Mouse (Mus musculus) mesoderm, embryonic 11.5 days (tissue): ENCODE data around the gene Ak9.
"Not testable (repeated sequence)": the region's sequence is repeated elsewhere in the genome, so short reads cannot be mapped to it uniquely, and the experiment has no call there.

ENCODE experiments used
- DNase-seq: peaks from one replicate; pipeline ENCODE4 v3.0.0-alpha.2; 2012; ENCODE audit warnings: low read depth, low spot score

Ak9 gene

GRCm38 (mm10) chr10:41332533-41333043, 28.8 kb downstream of the Ak9 start:
- no peak for DNase-seq

DNA sequence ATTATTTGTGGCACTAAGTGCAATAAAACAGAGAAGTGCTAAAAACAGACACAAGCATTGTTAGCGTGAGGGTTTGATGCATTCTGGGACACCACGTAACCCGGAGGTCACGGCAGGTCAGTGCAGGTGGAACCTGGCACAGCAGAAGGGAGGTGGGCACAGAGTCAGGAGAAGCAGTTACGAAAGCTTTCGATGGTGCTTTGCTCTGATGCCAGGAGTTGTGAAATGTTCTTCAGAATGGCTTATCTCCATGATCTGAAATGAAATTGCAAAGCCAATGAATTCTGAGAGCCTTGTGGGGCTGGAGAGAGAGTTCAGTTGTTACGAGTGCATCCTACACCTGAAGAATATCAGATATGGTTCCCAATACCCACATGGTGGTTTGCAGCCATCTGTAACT, 37.6 kb downstream of the Ak9 start:
- no peak for DNase-seq

DNA sequence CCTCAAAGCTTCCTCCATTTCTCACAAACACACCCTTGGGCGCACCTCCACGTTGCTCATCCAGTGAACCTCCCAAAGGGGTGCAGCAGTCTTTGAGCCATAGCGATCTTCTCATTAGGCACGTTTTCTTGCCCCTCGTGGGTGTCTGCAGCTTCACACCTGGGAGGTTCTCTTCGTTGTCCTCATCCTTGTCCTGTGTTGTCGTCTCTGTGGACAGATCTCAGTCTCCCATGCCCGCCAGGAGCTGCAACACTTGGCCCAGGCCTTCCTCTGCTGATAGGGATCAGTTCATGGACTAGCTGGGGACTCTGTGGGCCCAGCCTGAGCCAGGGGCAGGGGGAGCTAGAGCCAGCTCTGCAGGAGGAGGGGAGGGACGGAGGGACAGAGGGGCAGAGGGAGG, 61.3 kb downstream of the Ak9 start:
- DNase-seq, result no peak

- DNase-seq, result no peak
Measured at GRCm38 (mm10) chr10:41380466-41380865, 76.7 kb downstream of the Ak9 start.

DNA sequence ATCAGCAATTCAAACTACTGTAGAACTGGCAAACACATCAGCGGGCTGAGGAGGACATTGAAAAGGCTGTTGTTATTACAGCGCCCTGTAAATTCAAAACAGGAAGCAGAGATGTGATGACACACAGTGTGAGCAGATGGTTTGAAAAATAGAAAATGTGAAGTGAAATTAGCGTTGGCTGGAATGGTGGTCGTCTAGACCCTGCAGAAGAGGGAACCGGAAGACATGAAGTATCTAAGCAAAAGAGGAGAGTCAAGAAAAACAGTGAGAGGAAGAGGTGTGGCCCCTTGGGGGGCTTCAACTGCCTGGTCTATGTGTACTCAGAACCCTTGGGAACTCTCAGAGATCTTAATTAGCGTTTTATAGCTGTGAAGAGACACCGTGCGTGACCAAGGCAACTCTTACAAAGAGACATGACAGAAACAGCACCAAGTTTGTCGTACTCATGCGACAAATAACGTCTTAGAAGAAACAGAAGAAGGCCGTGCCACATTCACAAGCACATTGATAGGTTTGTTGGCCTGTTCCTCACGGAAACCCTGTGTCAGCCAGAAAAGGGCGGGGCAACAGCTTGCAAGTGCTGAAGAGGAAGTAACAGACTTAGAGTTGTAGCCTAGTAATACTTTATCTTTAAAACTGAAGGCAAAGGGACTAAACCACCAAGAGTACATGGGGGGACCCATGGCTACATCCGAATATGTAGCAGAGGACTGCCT, 81.9 kb downstream of the Ak9 start:
- no peak for DNase-seq

- peak; percentile 7 for DNase-seq
Measured at GRCm38 (mm10) chr10:41393555-41393954, 89.8 kb downstream of the Ak9 start.

- no peak for DNase-seq
Measured at GRCm38 (mm10) chr10:41401097-41401496, 97.3 kb downstream of the Ak9 start.

- no peak for DNase-seq
Measured at GRCm38 (mm10) chr10:41403364-41403763, 99.6 kb downstream of the Ak9 start.

DNA sequence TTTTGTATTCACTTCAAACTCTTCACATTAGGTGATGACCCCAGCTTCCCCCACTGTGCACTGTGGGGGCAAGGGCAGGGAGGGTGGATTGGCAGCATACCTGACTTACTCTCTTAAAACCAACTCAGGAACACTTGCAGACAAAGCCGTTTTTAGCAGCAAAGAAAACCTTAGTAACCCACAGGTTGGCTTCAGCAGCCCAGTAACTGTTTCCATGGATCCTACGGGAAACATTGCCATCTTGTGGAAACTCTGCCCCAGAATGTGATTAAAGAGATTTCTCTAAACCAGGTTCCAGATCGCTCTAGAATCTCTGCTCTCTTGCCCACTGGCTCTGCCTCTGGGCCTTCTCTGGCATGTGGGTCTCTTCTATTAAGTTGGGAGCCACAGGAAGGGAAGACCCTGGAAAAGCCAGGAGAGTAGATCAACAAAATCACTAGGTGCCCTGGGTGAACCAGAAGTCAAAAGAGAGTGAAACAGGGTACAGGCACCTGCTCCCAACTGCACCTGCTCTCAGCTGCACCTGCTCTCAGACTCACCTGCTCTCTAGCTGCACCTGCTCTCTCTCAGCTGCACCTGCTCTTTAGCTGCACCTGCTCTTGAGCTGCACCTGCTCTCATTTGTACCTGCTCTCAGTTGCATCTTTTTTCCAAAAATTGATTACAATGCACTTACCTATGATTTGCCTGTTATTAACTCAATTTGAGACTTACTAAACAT, 100.3 kb downstream of the Ak9 start:
- DNase-seq, result no peak

DNA sequence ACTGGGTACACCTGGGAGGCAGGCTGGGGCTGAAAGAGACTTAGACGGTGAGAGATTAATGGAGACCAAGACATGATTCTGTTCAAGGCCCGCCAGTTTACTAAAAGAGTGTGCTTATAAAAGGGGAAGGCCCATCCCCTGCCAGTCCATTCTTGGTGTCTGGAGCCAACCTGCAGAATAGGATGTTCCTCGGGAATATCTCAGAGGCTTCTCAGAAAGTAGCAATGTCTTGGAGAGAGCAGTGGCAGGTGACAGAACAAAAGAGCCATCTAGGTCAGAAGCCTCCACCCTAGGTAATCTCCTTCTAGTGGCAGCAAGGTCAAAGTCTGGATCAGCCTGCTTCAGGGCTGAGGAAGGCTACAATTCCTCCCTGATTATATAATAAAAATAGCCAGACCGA, 106.4 kb downstream of the Ak9 start:
- DNase-seq, result not testable (repeated sequence)

- DNase-seq, result not testable (repeated sequence)
Measured at GRCm38 (mm10) chr10:41410821-41411220, 107.0 kb downstream of the Ak9 start.

DNA sequence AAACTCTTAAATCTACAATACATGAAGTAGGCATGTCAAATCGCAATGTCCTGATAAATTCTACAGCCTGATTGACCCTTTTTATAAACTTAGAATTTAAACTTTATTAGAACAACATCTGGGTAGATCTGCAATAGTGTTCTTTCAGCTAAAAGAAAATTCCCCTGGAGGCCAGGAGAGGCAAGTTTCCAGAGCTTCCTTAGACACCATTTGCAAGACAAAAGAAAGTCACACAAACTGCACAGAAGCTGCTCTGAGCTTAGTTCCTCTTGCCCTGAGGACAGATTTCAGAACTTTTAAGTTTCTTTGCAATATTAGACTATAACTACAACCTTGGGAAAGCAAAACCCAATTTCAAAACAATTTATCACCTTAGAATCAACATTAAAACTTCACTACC, 109.7 kb downstream of the Ak9 start:
- DNase-seq, result not testable (repeated sequence)

GRCm38 (mm10) chr10:41415368-41415767, 111.6 kb downstream of the Ak9 start:
- not testable (repeated sequence) for DNase-seq

DNA sequence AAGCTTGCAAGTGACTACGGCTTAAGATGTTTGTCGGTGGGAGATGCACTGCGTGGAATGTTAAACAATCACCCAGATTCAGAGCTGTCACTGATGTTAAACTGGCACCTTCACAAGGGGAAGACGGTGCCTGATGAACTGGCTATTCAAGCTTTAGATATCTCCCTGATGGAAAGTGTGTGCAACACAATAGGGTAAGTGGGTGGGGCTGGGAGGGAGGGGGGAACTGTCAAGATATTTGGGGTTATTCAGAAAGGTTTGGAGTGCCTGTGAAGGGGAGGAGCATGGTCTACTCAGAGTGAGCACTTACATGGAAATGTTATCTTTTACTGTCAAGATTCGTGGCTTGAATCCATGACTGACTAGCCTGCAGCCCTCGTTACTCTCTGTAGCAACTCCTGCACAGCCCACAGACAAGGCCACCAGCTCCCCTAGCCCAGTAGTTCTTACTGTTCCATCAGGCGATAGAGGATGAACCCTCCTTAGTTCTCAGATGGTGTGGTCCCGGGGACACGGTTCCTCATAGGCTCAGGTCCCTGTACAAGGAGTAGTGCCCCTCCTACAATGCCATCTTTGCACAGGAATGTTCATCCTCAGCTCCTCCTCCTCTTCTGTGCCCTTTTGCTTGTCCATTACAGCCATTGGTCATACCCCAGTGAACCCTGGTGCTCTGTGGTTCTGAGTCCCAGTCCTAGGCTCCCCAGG, 116.9 kb downstream of the Ak9 start:
- DNase-seq, result no peak

GRCm38 (mm10) chr10:41423681-41424080, 119.9 kb downstream of the Ak9 start:
- DNase-seq, result no peak

DNA sequence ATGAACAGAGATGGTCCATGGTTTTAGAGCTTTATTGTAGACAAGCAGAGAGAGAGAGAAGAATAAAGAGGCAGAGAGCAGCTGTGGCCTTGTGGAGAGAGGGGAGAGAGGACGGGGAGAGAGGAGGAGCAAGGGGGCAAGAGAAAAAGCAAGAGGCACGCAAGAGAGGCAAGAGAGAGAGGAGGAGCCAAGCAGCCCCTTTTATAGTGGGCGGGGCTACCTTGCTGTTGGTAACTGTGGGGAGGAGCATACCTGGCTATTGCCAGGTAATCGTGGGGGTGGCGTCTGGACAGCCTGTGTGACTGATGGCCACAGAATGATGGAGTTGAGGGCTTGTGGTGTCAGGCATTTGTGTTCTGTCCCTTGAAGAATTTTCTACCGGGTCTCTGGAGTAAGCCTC, 122.6 kb downstream of the Ak9 start:
- no peak for DNase-seq

GRCm38 (mm10) chr10:41434624-41435023, 130.8 kb downstream of the Ak9 start:
- no peak for DNase-seq

GRCm38 (mm10) chr10:41435141-41435540, 131.4 kb downstream of the Ak9 start:
- peak; percentile 11 for DNase-seq

- no peak for DNase-seq
Measured at GRCm38 (mm10) chr10:41448216-41448615, 144.4 kb downstream of the Ak9 start.

- DNase-seq, result peak; percentile 21
Measured at GRCm38 (mm10) chr10:41449684-41450083, 145.9 kb downstream of the Ak9 start.

GRCm38 (mm10) chr10:41450137-41450670, 146.4 kb downstream of the Ak9 start, which contains the start of gene Zbtb24:
Gene Zbtb24 (plus strand): TSS chr10:41450383.
- peak; percentile 97 for DNase-seq
